Mouse (Mus musculus) limb, embryonic 10.5 days (tissue): ENCODE measurements around the gene Ginm1. TPM values are rescaled to one million over a fixed set of nuclear protein-coding genes. Genes with fewer than 3 reads are reported as not detected.

ENCODE experiments used
- DNase-seq: peaks from one replicate; pipeline ENCODE4 v3.0.0-alpha.2; 2017; ENCODE audit warnings: low spot score
- H3K27ac ChIP-seq: fragments of 300-500 bp; sonication (generic); 2 replicates; pipeline ENCODE4 v1.5.1; 2016; ENCODE audit warnings: mild to moderate bottlenecking
- H3K27me3 ChIP-seq: fragments of 300-500 bp; sonication (generic); 2 replicates; pipeline ENCODE4 v1.6.1; 2016; ENCODE audit warnings: low read depth, mild to moderate bottlenecking; ENCODE audit not compliant: poor library complexity, severe bottlenecking
- H3K36me3 ChIP-seq: fragments of 300-500 bp; sonication (generic); 2 replicates; pipeline ENCODE4 v1.6.1; 2016; ENCODE audit warnings: mild to moderate bottlenecking, moderate library complexity
- H3K4me1 ChIP-seq: fragments of 300-500 bp; sonication (generic); 2 replicates; pipeline ENCODE4 v1.6.1; 2016
- H3K4me3 ChIP-seq: fragments of 300-500 bp; sonication (generic); 2 replicates; pipeline ENCODE4 v1.5.1; 2016; ENCODE audit warnings: mild to moderate bottlenecking, moderate library complexity
- H3K9me3 ChIP-seq: fragments of 300-500 bp; sonication (generic); replicated peaks from 2 replicates; pipeline ENCODE4 v1.6.1; 2016; ENCODE audit warnings: mild to moderate bottlenecking
- WGBS: fragments of 180-500 bp; shearing (Covaris S2); methylation state at CpG from one replicate; pipeline ENCODE4 v1.1.7; 2016; 5-methylcytosine and 5-hydroxymethylcytosine counted together
- polyA plus RNA-seq: library from polyadenylated mRNA; unstranded; fragments of >200 nt; fragmentation: Nextera tagmentation; extraction: Ambion mirVana; gene quantifications from 2 replicates; pipeline ENCODE4 v1.2.1, GENCODE M21; 2016

Ginm1 gene
- 47.3 and 49.3 TPM in 2 replicates for polyA plus RNA-seq

DNA sequence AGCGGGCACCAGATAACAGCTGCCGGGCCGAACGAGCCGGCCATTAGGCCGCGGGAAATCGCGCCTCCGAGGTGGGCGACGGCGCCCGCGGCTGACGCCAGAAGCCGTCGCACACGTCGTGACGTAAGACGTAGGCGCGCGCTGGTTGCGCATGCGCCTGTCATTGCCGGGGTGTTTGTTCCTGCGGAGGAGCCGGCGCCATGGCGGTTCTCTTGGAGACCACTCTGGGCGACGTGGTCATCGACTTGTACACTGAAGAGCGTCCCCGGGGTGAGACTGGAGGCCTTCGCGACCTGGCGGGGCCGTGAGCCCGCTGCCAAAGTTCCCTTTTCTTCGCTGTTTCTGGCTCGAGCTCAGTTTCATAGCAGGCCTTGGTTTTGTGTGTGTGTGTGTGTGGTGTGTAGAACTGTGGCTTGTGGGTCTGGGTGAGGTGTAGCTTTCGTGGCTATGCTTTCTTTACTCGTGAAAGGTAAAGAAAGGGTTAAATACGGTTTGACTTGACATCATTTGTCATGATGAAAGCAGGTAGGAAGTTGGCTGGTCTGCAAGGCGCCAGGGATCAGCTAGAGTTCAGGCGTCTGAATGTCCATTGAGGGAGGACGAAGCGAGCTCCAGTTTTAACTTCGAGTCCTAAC, at the start of gene Ginm1, which contains the start of gene Ppil4:
Gene Ginm1, minus strand, starts transcription at position 74 of the 635 bp plus-strand sequence.
Gene Ppil4, plus strand, starts transcription at position 141 of the 635 bp plus-strand sequence.
- H3K36me3 ChIP-seq = peaks cover 48% of the 10 kb centered on the region
- under 1% methylated on average over 52 of the region's 52 CpGs for WGBS
- peak; percentile 92 for DNase-seq
- no peaks in the 10 kb centered on the region for H3K27me3 ChIP-seq
- peak within 1 kb of the TSS; percentile 90 for H3K27ac ChIP-seq
- H3K4me1 ChIP-seq = peaks cover 5% of the 10 kb centered on the region
- peak within 1 kb of the TSS; percentile 74 for H3K4me3 ChIP-seq
- no peaks in the 10 kb centered on the region for H3K9me3 ChIP-seq

DNA sequence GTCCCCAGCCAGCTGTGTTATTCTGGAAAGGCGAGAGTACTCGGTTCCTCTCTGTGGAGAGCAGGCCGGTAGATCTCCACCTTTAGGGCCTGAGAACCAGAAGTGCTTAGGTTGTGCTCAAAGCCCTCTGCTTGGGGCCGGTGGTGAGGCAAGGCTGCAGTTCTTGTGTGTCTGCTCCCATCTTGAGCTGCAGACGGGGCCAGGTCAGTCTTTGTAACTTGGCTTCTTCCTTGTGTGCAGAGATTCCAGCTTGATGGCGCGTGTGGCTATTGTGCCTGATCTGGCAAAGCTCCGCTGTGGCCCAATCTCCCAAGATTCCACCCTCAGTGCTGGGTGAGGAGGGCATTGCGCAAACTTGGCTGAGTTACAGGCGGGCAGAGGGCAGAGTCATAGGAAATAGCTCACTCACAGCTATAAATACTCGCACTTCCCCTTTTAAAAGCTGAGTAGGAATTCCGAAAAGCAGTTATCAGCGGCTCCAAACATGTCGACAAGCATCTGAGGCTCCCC, 49.0 kb upstream of the Ginm1 start:
- H3K4me3 ChIP-seq = no peak overlapping the region
- 72% methylated on average over 14 of the region's 14 CpGs for WGBS

DNA sequence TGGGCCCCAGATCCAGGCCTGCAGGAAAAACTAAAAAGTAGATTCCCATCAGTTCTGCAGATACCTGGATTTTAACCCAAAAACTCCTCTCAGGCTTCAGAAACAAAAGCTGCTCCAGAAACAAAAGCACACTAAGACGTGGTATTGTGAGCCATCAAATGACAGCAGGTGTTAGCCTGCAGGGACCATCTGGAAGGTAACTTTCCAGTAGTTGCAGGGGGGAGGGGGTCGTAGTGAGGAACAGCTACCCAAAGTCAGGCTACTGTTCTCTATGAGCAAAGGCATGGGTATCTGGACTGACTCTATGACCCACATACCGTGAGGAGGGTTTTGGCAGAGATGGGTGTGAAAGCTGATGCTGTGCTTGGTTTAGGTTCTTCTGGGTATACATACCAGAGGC, 48.2 kb upstream of the Ginm1 start:
- no peaks in the 10 kb centered on the region for H3K9me3 ChIP-seq
- no peaks in the 10 kb centered on the region for H3K36me3 ChIP-seq
- 0 out of 2 replicates have a peak, but pooled peaks cover 3% of the 10 kb centered on the region for H3K4me1 ChIP-seq
- H3K27ac ChIP-seq = no peak overlapping the region
- H3K27me3 ChIP-seq = peaks cover 6% of the 10 kb centered on the region; the same call in 1 of the 2 replicates
- H3K4me3 ChIP-seq = no peak overlapping the region
- 62% methylated on average over 3 of the region's 3 CpGs for WGBS
- no peak for DNase-seq

More for the DNA sequence above, 49.0 kb upstream of the Ginm1 start:
- 0 out of 2 replicates have a peak, but pooled peaks cover 3% of the 10 kb centered on the region for H3K4me1 ChIP-seq
- no peak overlapping the region for H3K27ac ChIP-seq
- no peak for DNase-seq
- H3K9me3 ChIP-seq = no peaks in the 10 kb centered on the region
- H3K36me3 ChIP-seq = no peaks in the 10 kb centered on the region
- H3K27me3 ChIP-seq = peaks cover 6% of the 10 kb centered on the region; the same call in 1 of the 2 replicates

DNA sequence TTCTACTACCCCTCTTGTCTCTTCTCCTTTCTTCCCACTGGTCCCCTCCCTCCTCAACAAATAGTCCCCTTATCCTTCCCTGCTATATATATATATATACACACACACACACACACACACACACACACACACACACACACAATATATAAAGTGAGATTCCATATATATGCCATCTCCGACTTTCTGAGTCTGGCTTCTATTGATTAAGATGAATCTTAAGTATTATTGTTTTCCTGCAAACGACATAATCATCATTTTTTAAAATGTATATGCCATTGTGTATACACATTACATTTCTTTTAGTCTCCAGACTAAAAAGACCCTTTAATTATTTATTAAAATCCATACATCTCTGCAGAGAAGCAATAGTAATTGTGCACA, 47.7 kb upstream of the Ginm1 start:
- Histone ChIP-seq H3K9me3 (no peaks in the 10 kb centered on the region), H3K27me3 (peaks cover 6% of the 10 kb centered on the region; the same call in 1 of the 2 replicates), H3K4me1 (0 out of 2 replicates have a peak, but pooled peaks cover 3% of the 10 kb centered on the region), H3K4me3 (no peak overlapping the region), H3K36me3 (no peaks in the 10 kb centered on the region), H3K27ac (no peak overlapping the region)
- no peak for DNase-seq
- WGBS = 87% methylated on average over 2 of the region's 2 CpGs

DNA sequence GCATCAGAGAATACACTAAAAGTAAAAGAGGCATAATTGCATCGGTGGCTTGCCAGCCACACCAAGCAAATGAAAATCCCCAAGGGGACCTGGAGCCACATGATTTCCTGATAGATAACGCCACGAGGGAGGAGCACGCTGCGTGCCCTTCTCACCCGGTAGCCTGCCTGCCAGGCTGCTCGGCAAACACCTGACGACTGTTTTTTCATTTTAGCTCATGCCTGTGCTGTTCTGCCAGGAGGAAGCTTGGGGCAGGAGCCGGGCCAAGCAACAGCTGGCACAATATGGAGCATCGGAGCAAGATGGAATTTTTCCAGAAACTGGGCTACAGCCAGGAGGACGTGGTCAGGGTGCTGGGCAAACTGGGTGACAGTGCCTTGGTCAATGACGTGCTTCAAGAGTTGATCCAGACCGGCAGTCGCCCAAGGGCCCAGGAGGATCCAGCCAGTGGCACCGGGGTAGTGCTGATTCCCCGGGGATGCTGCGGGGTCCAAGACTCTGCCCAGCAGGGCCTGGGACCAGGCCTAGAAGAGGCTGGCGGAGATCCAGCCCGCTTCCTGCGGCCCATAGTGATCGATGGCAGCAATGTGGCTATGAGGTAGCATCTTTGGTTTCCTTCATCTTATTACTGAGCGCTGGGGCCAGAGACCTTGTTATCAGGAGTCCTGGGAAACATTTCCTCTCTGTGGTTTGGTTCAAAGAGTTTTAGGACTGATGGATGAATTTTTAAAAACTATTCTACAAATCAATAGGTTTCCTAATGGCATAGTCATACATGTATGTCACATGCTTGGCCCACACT, 47.1 kb upstream of the Ginm1 start:
- H3K27me3 ChIP-seq = peaks cover 6% of the 10 kb centered on the region; the same call in 1 of the 2 replicates
- 91% methylated on average over 22 of the region's 22 CpGs for WGBS
- H3K36me3 ChIP-seq = no peaks in the 10 kb centered on the region
- no peak for DNase-seq
- H3K27ac ChIP-seq = no peak overlapping the region
- 0 out of 2 replicates have a peak, but pooled peaks cover 3% of the 10 kb centered on the region for H3K4me1 ChIP-seq
- no peak overlapping the region for H3K4me3 ChIP-seq
- H3K9me3 ChIP-seq = no peaks in the 10 kb centered on the region

- no peak overlapping the region for H3K27ac ChIP-seq
- H3K4me1 ChIP-seq = 0 out of 2 replicates have a peak, but pooled peaks cover 3% of the 10 kb centered on the region
- DNase-seq = no peak
- no peaks in the 10 kb centered on the region for H3K36me3 ChIP-seq
- H3K27me3 ChIP-seq = peaks cover 10% of the 10 kb centered on the region; the same call in 1 of the 2 replicates
- WGBS = 83% methylated on average over 5 of the region's 5 CpGs
- H3K9me3 ChIP-seq = no peaks in the 10 kb centered on the region
- no peak overlapping the region for H3K4me3 ChIP-seq
Observed at GRCm38 (mm10) chr10:7838874-7839421, 46.3 kb upstream of the Ginm1 start.

- Histone ChIP-seq H3K4me3 (no peak overlapping the region), H3K27ac (no peak overlapping the region), H3K27me3 (peaks cover 13% of the 10 kb centered on the region; the same call in 1 of the 2 replicates), H3K4me1 (0 out of 2 replicates have a peak, but pooled peaks cover 3% of the 10 kb centered on the region), H3K36me3 (no peaks in the 10 kb centered on the region), H3K9me3 (no peaks in the 10 kb centered on the region)
- 92% methylated on average over 8 of the region's 8 CpGs for WGBS
- DNase-seq = no peak
Observed at GRCm38 (mm10) chr10:7838036-7838435, 45.4 kb upstream of the Ginm1 start.

DNA sequence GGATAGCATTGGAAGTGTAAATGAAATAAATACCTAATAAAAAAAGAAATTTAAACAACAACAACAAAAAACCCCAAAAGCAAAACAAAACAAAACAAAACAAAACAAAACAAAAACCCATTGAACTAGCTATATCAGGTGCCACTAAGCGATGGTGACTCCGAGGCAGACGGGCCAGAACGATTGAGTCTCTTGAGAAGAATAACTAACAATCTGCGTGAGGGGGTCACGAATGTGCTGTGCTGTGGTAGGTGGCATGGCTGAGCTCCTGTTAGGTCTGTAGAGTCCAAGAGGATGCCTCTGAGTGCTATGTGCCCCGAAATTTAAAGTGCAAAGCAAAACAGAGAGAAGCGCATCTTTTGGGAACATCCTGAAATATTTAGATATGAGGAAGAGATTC, 44.8 kb upstream of the Ginm1 start:
- Histone ChIP-seq H3K27ac (no peak overlapping the region), H3K9me3 (no peaks in the 10 kb centered on the region), H3K36me3 (no peaks in the 10 kb centered on the region), H3K4me1 (peaks cover 4% of the 10 kb centered on the region), H3K27me3 (peaks cover 13% of the 10 kb centered on the region; the same call in 1 of the 2 replicates), H3K4me3 (no peak overlapping the region)
- DNase-seq = no peak
- WGBS = 94% methylated on average over 8 of the region's 8 CpGs

GRCm38 (mm10) chr10:7836902-7837301, 44.3 kb upstream of the Ginm1 start:
- no peak for DNase-seq
- whole genome bisulfite sequencing = 73% methylated on average over 2 of the region's 2 CpGs
- H3K4me3 ChIP-seq = no peak overlapping the region

GRCm38 (mm10) chr10:7834671-7835225, 42.1 kb upstream of the Ginm1 start:
- Histone ChIP-seq H3K9me3 (no peaks in the 10 kb centered on the region), H3K36me3 (no peaks in the 10 kb centered on the region), H3K4me1 (peaks cover 9% of the 10 kb centered on the region), H3K4me3 (no peak overlapping the region), H3K27me3 (peaks cover 10% of the 10 kb centered on the region; the same call in 1 of the 2 replicates), H3K27ac (no peak overlapping the region)
- no peak for DNase-seq
- WGBS = 75% methylated on average over 10 of the region's 10 CpGs

More at GRCm38 (mm10) chr10:7836902-7837301, 44.3 kb upstream of the Ginm1 start:
- H3K4me1 ChIP-seq = peaks cover 10% of the 10 kb centered on the region
- peaks cover 15% of the 10 kb centered on the region; the same call in 1 of the 2 replicates for H3K27me3 ChIP-seq
- H3K27ac ChIP-seq = no peak overlapping the region
- no peaks in the 10 kb centered on the region for H3K36me3 ChIP-seq
- no peaks in the 10 kb centered on the region for H3K9me3 ChIP-seq

GRCm38 (mm10) chr10:7833377-7834165, 40.9 kb upstream of the Ginm1 start:
- H3K27ac ChIP-seq = no peak overlapping the region
- no peaks in the 10 kb centered on the region for H3K36me3 ChIP-seq
- H3K9me3 ChIP-seq = no peaks in the 10 kb centered on the region
- H3K4me3 ChIP-seq = no peak overlapping the region
- WGBS = 87% methylated on average over 9 of the region's 9 CpGs
- DNase-seq = no peak
- H3K27me3 ChIP-seq = peaks cover 10% of the 10 kb centered on the region; the same call in 1 of the 2 replicates
- peaks cover 9% of the 10 kb centered on the region for H3K4me1 ChIP-seq
